Comparison of ENCODE assay signal across 8 mouse cellular contexts in genomic region chr16:10313646-10314088, GRCm38 (mm10). TPM values are rescaled to one million over a fixed set of nuclear protein-coding genes. Genes with fewer than 3 reads are reported as not detected.
DNase-seq lines count a peak whose midpoint lies in the region; ATAC-seq and TF ChIP-seq lines count a peak whose summit lies in the region.

Emp2 (minus strand) TSS chr16:10313968.

- no peak within 1 kb of the TSS for H3K27ac ChIP-seq in thymus, adult 2 months (ENCODE audit: control insufficient read depth, insufficient read depth, low read length)
- no peak within 1 kb of the TSS for H3K27ac ChIP-seq in forebrain, postnatal 0 days (ENCODE audit: low read depth, low read length)
- peak within 1 kb of the TSS; percentile 72 for H3K27ac ChIP-seq in hindbrain, embryonic 10.5 days

- no peaks in the 10 kb centered on the region for H3K9me3 ChIP-seq in forebrain, postnatal 0 days (ENCODE audit: low read length)
- no peaks in the 10 kb centered on the region for H3K9me3 ChIP-seq in hindbrain, embryonic 10.5 days

- no peaks in the 10 kb centered on the region for H3K36me3 ChIP-seq in thymus, adult 2 months (ENCODE audit: control insufficient read depth, insufficient read depth, low read length)
- H3K36me3 ChIP-seq in forebrain, postnatal 0 days (ENCODE audit: insufficient read depth): no peaks in the 10 kb centered on the region
- no peaks in the 10 kb centered on the region for H3K36me3 ChIP-seq in hindbrain, embryonic 10.5 days

- H3K9ac ChIP-seq in forebrain, postnatal 0 days: peak within 1 kb of the TSS; percentile 44

- no peak for TF ChIP-seq CTCF in thymus, adult 2 months (IDR thresholded peaks at IDR 0.05; ENCODE audit: borderline replicate concordance, control insufficient read depth, extremely low read depth, insufficient read depth, low read length, poor library complexity)
- no peak for TF ChIP-seq CTCF in forebrain, postnatal 0 days (IDR thresholded peaks at IDR 0.05; ENCODE audit: low read depth)

- peak within 1 kb of the TSS; percentile 16 for H3K4me3 ChIP-seq in thymus, adult 2 months (ENCODE audit: control insufficient read depth, insufficient read depth, low read length)
- peak within 1 kb of the TSS; percentile 46 for H3K4me3 ChIP-seq in forebrain, postnatal 0 days (ENCODE audit: low read depth, low read length)
- H3K4me3 ChIP-seq in hindbrain, embryonic 10.5 days: peak within 1 kb of the TSS; percentile 63

- peak within 1 kb of the TSS; percentile 79 for H3K4me2 ChIP-seq in forebrain, postnatal 0 days (ENCODE audit: low read depth)

- WGBS in thymus, adult 2 months: 2% methylated on average over 38 of the region's 40 CpGs
- 2% methylated on average over 37 of the region's 40 CpGs for WGBS in forebrain, postnatal 0 days
- under 1% methylated on average over 40 of the region's 40 CpGs for WGBS in hindbrain, embryonic 10.5 days

- ATAC-seq in forebrain, postnatal 0 days: peak; percentile 84

- peak; percentile 4 for DNase-seq in thymus, adult 2 months
- no peak for DNase-seq in thymus, postnatal 0 days (ENCODE audit: low spot score)
- DNase-seq in forebrain, postnatal 0 days: peak; percentile 30
- DNase-seq in hindbrain, embryonic 10.5 days (ENCODE audit: low spot score): peak; percentile 63
- peak in 1 of 2 experiments; percentile 41 for DNase-seq in layer of hippocampus, postnatal 36 days
- DNase-seq in lung, postnatal 36 days: peak; percentile 77
- DNase-seq in right cerebral cortex, postnatal 25 days: peak; percentile 13
- no peak for DNase-seq in spleen, adult 12 weeks (ENCODE audit: low spot score)

- no peak for TF ChIP-seq POLR2A in thymus, adult 2 months (IDR thresholded peaks at IDR 0.05; ENCODE audit: control insufficient read depth, extremely low read depth, insufficient read depth, low read length, poor library complexity)

- no peaks in the 10 kb centered on the region for H3K4me1 ChIP-seq in thymus, adult 2 months (replicated peaks; ENCODE audit: control insufficient read depth, insufficient read depth, low read length)
- H3K4me1 ChIP-seq in forebrain, postnatal 0 days (ENCODE audit: insufficient read depth): 0 out of 2 replicates have a peak, but pooled peaks cover 8% of the 10 kb centered on the region
- H3K4me1 ChIP-seq in hindbrain, embryonic 10.5 days (replicated peaks): peaks cover 12% of the 10 kb centered on the region

- H3K27me3 ChIP-seq in thymus, adult 2 months (ENCODE audit: control insufficient read depth, insufficient read depth, low read length): peaks cover 2% of the 10 kb centered on the region; the same call in 1 of the 2 replicates
- H3K27me3 ChIP-seq in forebrain, postnatal 0 days (ENCODE audit: insufficient read depth, low read length): peaks cover 7% of the 10 kb centered on the region
- H3K27me3 ChIP-seq in hindbrain, embryonic 10.5 days (ENCODE audit: insufficient read depth, poor library complexity, severe bottlenecking): peaks cover 37% of the 10 kb centered on the region

RNA-seq across cellular contexts. Expression of gene Emp2, which starts in this region (rescaled TPM):
- 12.9 and 20.0 TPM in 2 replicates for polyA plus RNA-seq in thymus, adult 2 months (2012; rRNA removed)
- 5.1 and 5.3 TPM in 2 replicates for polyA plus RNA-seq in thymus, postnatal 0 days (2015; fragmentation: Nextera tagmentation; extraction: Ambion mirVana)
- 11.3 and 12.1 TPM in 2 replicates for total RNA-seq in forebrain, postnatal 0 days (2014; rRNA removed)
- polyA plus RNA-seq in forebrain, postnatal 0 days (2015; fragmentation: Nextera tagmentation; extraction: Ambion mirVana): 13.2 and 18.5 TPM in 2 replicates
- polyA plus RNA-seq in hindbrain, embryonic 10.5 days (2016; fragmentation: Nextera tagmentation; extraction: Ambion mirVana): 3.2 and 3.6 TPM in 2 replicates
- 10 to 100 TPM; 16.5 to 17.8 TPM for total RNA-seq in layer of hippocampus, postnatal 36 days (2021)

Comparison
In these comparisons a context has a peak if more than half of its experiments do, and no peak if none do; other contexts are left out.
1. DNase-seq: peak in thymus, adult 2 months (single experiment), forebrain, postnatal 0 days (single experiment), hindbrain, embryonic 10.5 days (single experiment), lung, postnatal 36 days (single experiment) and right cerebral cortex, postnatal 25 days (single experiment); none in thymus, postnatal 0 days (single experiment) and spleen, adult 12 weeks (single experiment).
2. Peak in every context shown above with its lines, with median percentiles within 50 percentile points of each other: H3K4me3 ChIP-seq.